Mouse (Mus musculus): ENCODE results near the gene Vil1.

DNA sequence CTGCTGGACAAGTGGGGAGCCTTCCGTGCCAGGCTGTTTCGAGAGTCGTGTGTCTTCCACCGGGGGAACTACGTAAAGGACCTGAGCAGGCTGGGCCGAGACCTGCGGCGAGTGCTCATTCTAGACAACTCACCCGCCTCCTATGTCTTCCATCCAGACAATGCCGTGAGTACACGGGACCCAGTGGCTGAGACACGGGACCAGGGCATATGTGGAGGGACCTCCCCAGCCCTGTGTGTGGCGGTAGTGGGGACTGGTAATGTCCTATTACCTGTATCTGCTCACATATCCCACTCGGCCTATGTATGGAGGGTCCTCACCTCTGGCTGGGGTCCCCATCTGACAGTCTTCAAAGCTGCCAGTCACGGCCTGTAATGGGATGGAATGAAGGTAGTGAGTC is 14.3 kb upstream of the Vil1 start:
- TF ChIP-seq POLR2A (IDR thresholded peaks at IDR 0.05; ENCODE audit: insufficient read length, low read depth): no peak
- TF ChIP-seq TCF12 (IDR thresholded peaks at IDR 0.05; ENCODE audit: insufficient read depth, poor library complexity, severe bottlenecking): no peak
- TF ChIP-seq USF1 (IDR thresholded peaks at IDR 0.05; ENCODE audit: low read depth): no peak
- no peak for TF ChIP-seq E2F4 (IDR thresholded peaks at IDR 0.05; ENCODE audit: insufficient read depth)
- TF ChIP-seq MAX (IDR thresholded peaks at IDR 0.05; ENCODE audit: low read depth): no peak
- TF ChIP-seq MYOD1 (IDR thresholded peaks at IDR 0.05; ENCODE audit: control insufficient read depth in 1 of 3, insufficient read length in 2 of 3, low read depth in 2 of 3): no peak
- TF ChIP-seq TCF3 (IDR thresholded peaks at IDR 0.05; ENCODE audit: insufficient read length, low read depth): no peak
- no peak for TF ChIP-seq SRF (IDR thresholded peaks at IDR 0.05; ENCODE audit: control insufficient read depth, insufficient read length, low read depth)
- TF ChIP-seq MYOG (IDR thresholded peaks at IDR 0.05; ENCODE audit: control insufficient read depth in 1 of 3, insufficient read depth in 1 of 3, insufficient read length in 2 of 3, low read depth in 2 of 3): no peak

Data from myocyte (in vitro differentiated cells).